Mouse (Mus musculus): Measurements from ENCODE around the gene Alkbh6. TPM values are rescaled to one million over a fixed set of nuclear protein-coding genes. Genes with fewer than 3 reads are reported as not detected.

Alkbh6 gene
- polyA plus RNA-seq (2014; fragmentation: Nextera tagmentation; extraction: Ambion mirVana): 82.1 and 85.2 TPM in 2 replicates

- Histone ChIP-seq H3K4me1 (replicated peaks; ENCODE audit: control insufficient read depth, insufficient read depth, low read length) (peaks cover 5% of the 10 kb centered on the region; the same call in 1 of the 2 replicates), H3K4me3 (ENCODE audit: low read depth, low read length) (peak within 1 kb of the TSS; percentile 69), H3K9me3 (ENCODE audit: control insufficient read depth, low read length) (no peaks in the 10 kb centered on the region), H3K36me3 (ENCODE audit: control insufficient read depth, insufficient read depth, low read length) (peaks cover 4% of the 10 kb centered on the region), H3K27ac (ENCODE audit: low read depth, low read length) (peak within 1 kb of the TSS; percentile 51), H3K4me2 (replicated peaks; ENCODE audit: low read depth, low read length) (peak within 1 kb of the TSS; percentile 90), H3K27me3 (ENCODE audit: control insufficient read depth, insufficient read depth, low read length) (no peaks in the 10 kb centered on the region), H3K9ac (ENCODE audit: low read depth, low read length) (peak within 1 kb of the TSS; percentile 71)
- ATAC-seq (ENCODE audit: low FRiP score) (peak; percentile 99), DNase-seq (ENCODE audit: low spot score) (peak; percentile 91)
- WGBS: 4% methylated on average over 27 of the region's 27 CpGs
Observed at GRCm38 (mm10) chr7:30308076-30309005, at the start of gene Alkbh6. Gene Alkbh6, plus strand, starts transcription at chr7:30308717.

- Histone ChIP-seq H3K4me3 (ENCODE audit: low read depth, low read length) (no peak overlapping the region), H3K4me1 (replicated peaks; ENCODE audit: control insufficient read depth, insufficient read depth, low read length) (no peaks in the 10 kb centered on the region), H3K27ac (ENCODE audit: low read depth, low read length) (no peak overlapping the region), H3K27me3 (ENCODE audit: control insufficient read depth, insufficient read depth, low read length) (no peaks in the 10 kb centered on the region), H3K4me2 (replicated peaks; ENCODE audit: low read depth, low read length) (no peak overlapping the region), H3K36me3 (ENCODE audit: control insufficient read depth, insufficient read depth, low read length) (0 out of 2 replicates have a peak, but pooled peaks cover 2% of the 10 kb centered on the region), H3K9me3 (ENCODE audit: control insufficient read depth, low read length) (no peaks in the 10 kb centered on the region), H3K9ac (ENCODE audit: low read depth, low read length) (no peak overlapping the region)
- 85% methylated on average over 2 of the region's 2 CpGs for WGBS
- ATAC-seq (ENCODE audit: low FRiP score) (no peak), DNase-seq (ENCODE audit: low spot score) (no peak)
Observed at GRCm38 (mm10) chr7:30265041-30265440, 43.5 kb upstream of the Alkbh6 start.

- no peaks in the 10 kb centered on the region for H3K27me3 ChIP-seq (ENCODE audit: control insufficient read depth, insufficient read depth, low read length)
- no peak overlapping the region for H3K4me2 ChIP-seq (replicated peaks; ENCODE audit: low read depth, low read length)
- H3K9me3 ChIP-seq (ENCODE audit: control insufficient read depth, low read length): no peaks in the 10 kb centered on the region
- 0 out of 2 replicates have a peak, but pooled peaks cover 2% of the 10 kb centered on the region for H3K36me3 ChIP-seq (ENCODE audit: control insufficient read depth, insufficient read depth, low read length)
- no peak overlapping the region for H3K4me3 ChIP-seq (ENCODE audit: low read depth, low read length)
- WGBS: 93% methylated on average over 5 of the region's 5 CpGs
- DNase-seq (ENCODE audit: low spot score) (no peak), ATAC-seq (ENCODE audit: low FRiP score) (no peak)
- no peak overlapping the region for H3K27ac ChIP-seq (ENCODE audit: low read depth, low read length)
- no peaks in the 10 kb centered on the region for H3K4me1 ChIP-seq (replicated peaks; ENCODE audit: control insufficient read depth, insufficient read depth, low read length)
- H3K9ac ChIP-seq (ENCODE audit: low read depth, low read length): no peak overlapping the region
Observed at GRCm38 (mm10) chr7:30265531-30265930, 43.0 kb upstream of the Alkbh6 start.

GRCm38 (mm10) chr7:30265935-30266334 is 42.6 kb upstream of the Alkbh6 start:
- DNase-seq (ENCODE audit: low spot score): no peak
- WGBS: 93% methylated on average over 7 of the region's 7 CpGs
- no peak overlapping the region for H3K9ac ChIP-seq (ENCODE audit: low read depth, low read length)
- ATAC-seq (ENCODE audit: low FRiP score): no peak
- 0 out of 2 replicates have a peak, but pooled peaks cover 2% of the 10 kb centered on the region for H3K36me3 ChIP-seq (ENCODE audit: control insufficient read depth, insufficient read depth, low read length)
- H3K4me1 ChIP-seq (replicated peaks; ENCODE audit: control insufficient read depth, insufficient read depth, low read length): no peaks in the 10 kb centered on the region
- H3K9me3 ChIP-seq (ENCODE audit: control insufficient read depth, low read length): no peaks in the 10 kb centered on the region
- no peak overlapping the region for H3K4me3 ChIP-seq (ENCODE audit: low read depth, low read length)
- H3K4me2 ChIP-seq (replicated peaks; ENCODE audit: low read depth, low read length): no peak overlapping the region
- H3K27ac ChIP-seq (ENCODE audit: low read depth, low read length): no peak overlapping the region
- no peaks in the 10 kb centered on the region for H3K27me3 ChIP-seq (ENCODE audit: control insufficient read depth, insufficient read depth, low read length)

- Histone ChIP-seq H3K27ac (ENCODE audit: low read depth, low read length) (no peak overlapping the region), H3K9me3 (ENCODE audit: control insufficient read depth, low read length) (no peaks in the 10 kb centered on the region), H3K4me3 (ENCODE audit: low read depth, low read length) (no peak overlapping the region), H3K4me2 (replicated peaks; ENCODE audit: low read depth, low read length) (no peak overlapping the region), H3K9ac (ENCODE audit: low read depth, low read length) (no peak overlapping the region), H3K27me3 (ENCODE audit: control insufficient read depth, insufficient read depth, low read length) (no peaks in the 10 kb centered on the region), H3K4me1 (replicated peaks; ENCODE audit: control insufficient read depth, insufficient read depth, low read length) (no peaks in the 10 kb centered on the region), H3K36me3 (ENCODE audit: control insufficient read depth, insufficient read depth, low read length) (0 out of 2 replicates have a peak, but pooled peaks cover 2% of the 10 kb centered on the region)
- DNase-seq (ENCODE audit: low spot score): no peak
- WGBS: 87% methylated on average over 3 of the region's 3 CpGs
- no peak for ATAC-seq (ENCODE audit: low FRiP score)
Observed at GRCm38 (mm10) chr7:30266780-30267179, 41.7 kb upstream of the Alkbh6 start.

GRCm38 (mm10) chr7:30269641-30270040 is 38.9 kb upstream of the Alkbh6 start:
- H3K4me2 ChIP-seq (replicated peaks; ENCODE audit: low read depth, low read length): no peak overlapping the region
- no peak overlapping the region for H3K4me3 ChIP-seq (ENCODE audit: low read depth, low read length)
- ATAC-seq (ENCODE audit: low FRiP score) (no peak), DNase-seq (ENCODE audit: low spot score) (no peak)
- H3K9me3 ChIP-seq (ENCODE audit: control insufficient read depth, low read length): no peaks in the 10 kb centered on the region
- no peaks in the 10 kb centered on the region for H3K27me3 ChIP-seq (ENCODE audit: control insufficient read depth, insufficient read depth, low read length)
- H3K9ac ChIP-seq (ENCODE audit: low read depth, low read length): no peak overlapping the region
- WGBS: 92% methylated on average over 4 of the region's 4 CpGs
- H3K4me1 ChIP-seq (replicated peaks; ENCODE audit: control insufficient read depth, insufficient read depth, low read length): no peaks in the 10 kb centered on the region
- H3K27ac ChIP-seq (ENCODE audit: low read depth, low read length): no peak overlapping the region
- no peaks in the 10 kb centered on the region for H3K36me3 ChIP-seq (ENCODE audit: control insufficient read depth, insufficient read depth, low read length)

GRCm38 (mm10) chr7:30274383-30274782 is 34.1 kb upstream of the Alkbh6 start:
- no peak overlapping the region for H3K4me2 ChIP-seq (replicated peaks; ENCODE audit: low read depth, low read length)
- H3K27ac ChIP-seq (ENCODE audit: low read depth, low read length): no peak overlapping the region
- ATAC-seq (ENCODE audit: low FRiP score) (no peak), DNase-seq (ENCODE audit: low spot score) (no peak)
- no peak overlapping the region for H3K4me3 ChIP-seq (ENCODE audit: low read depth, low read length)
- WGBS: 86% methylated on average over 6 of the region's 6 CpGs
- H3K9me3 ChIP-seq (ENCODE audit: control insufficient read depth, low read length): no peaks in the 10 kb centered on the region
- H3K27me3 ChIP-seq (ENCODE audit: control insufficient read depth, insufficient read depth, low read length): no peaks in the 10 kb centered on the region
- no peaks in the 10 kb centered on the region for H3K4me1 ChIP-seq (replicated peaks; ENCODE audit: control insufficient read depth, insufficient read depth, low read length)
- H3K9ac ChIP-seq (ENCODE audit: low read depth, low read length): no peak overlapping the region
- H3K36me3 ChIP-seq (ENCODE audit: control insufficient read depth, insufficient read depth, low read length): no peaks in the 10 kb centered on the region

- Histone ChIP-seq H3K4me1 (replicated peaks; ENCODE audit: control insufficient read depth, insufficient read depth, low read length) (no peaks in the 10 kb centered on the region), H3K27ac (ENCODE audit: low read depth, low read length) (no peak overlapping the region), H3K4me3 (ENCODE audit: low read depth, low read length) (no peak overlapping the region), H3K9me3 (ENCODE audit: control insufficient read depth, low read length) (no peaks in the 10 kb centered on the region), H3K4me2 (replicated peaks; ENCODE audit: low read depth, low read length) (no peak overlapping the region), H3K36me3 (ENCODE audit: control insufficient read depth, insufficient read depth, low read length) (no peaks in the 10 kb centered on the region), H3K9ac (ENCODE audit: low read depth, low read length) (no peak overlapping the region), H3K27me3 (ENCODE audit: control insufficient read depth, insufficient read depth, low read length) (no peaks in the 10 kb centered on the region)
- 66% methylated on average over 2 of the region's 2 CpGs for WGBS
- DNase-seq (ENCODE audit: low spot score): no peak
- ATAC-seq (ENCODE audit: low FRiP score): no peak
Observed at GRCm38 (mm10) chr7:30278911-30279310, 29.6 kb upstream of the Alkbh6 start.

- Histone ChIP-seq H3K27ac (ENCODE audit: low read depth, low read length) (peak overlapping the region; percentile 84; the same call in 1 of the 2 replicates), H3K27me3 (ENCODE audit: control insufficient read depth, insufficient read depth, low read length) (no peaks in the 10 kb centered on the region), H3K4me1 (replicated peaks; ENCODE audit: control insufficient read depth, insufficient read depth, low read length) (no peaks in the 10 kb centered on the region), H3K36me3 (ENCODE audit: control insufficient read depth, insufficient read depth, low read length) (no peaks in the 10 kb centered on the region), H3K9me3 (ENCODE audit: control insufficient read depth, low read length) (no peaks in the 10 kb centered on the region), H3K4me2 (replicated peaks; ENCODE audit: low read depth, low read length) (peak overlapping the region; percentile 79), H3K4me3 (ENCODE audit: low read depth, low read length) (peak overlapping the region; percentile 67), H3K9ac (ENCODE audit: low read depth, low read length) (peak overlapping the region; percentile 49)
- ATAC-seq (ENCODE audit: low FRiP score) (peak; percentile 17; the same call in 1 of the 2 replicates), DNase-seq (ENCODE audit: low spot score) (no peak)
- WGBS: 0% methylated on average over 6 of the region's 6 CpGs
Observed at GRCm38 (mm10) chr7:30279536-30279935, 29.0 kb upstream of the Alkbh6 start.
